Mouse (Mus musculus) adrenal gland, adult 2 months (tissue): ENCODE results near the gene Rprd1b. TPM values are rescaled to one million over a fixed set of nuclear protein-coding genes. Genes with fewer than 3 reads are reported as not detected.
A peak's percentile ranks its signal among the peaks of the same experiment; 100 is the strongest.

Experiments
- DNase-seq: peaks from one replicate; pipeline ENCODE4 v3.0.0; 2021
- polyA plus RNA-seq: library from polyadenylated mRNA; depleted of rRNA; stranded (reverse); fragments of >200 nt; gene quantifications from 2 replicates; pipeline ENCODE4 v1.2.3, GENCODE M21; 2012
- total RNA-seq, 2 experiments: library from RNA; stranded (reverse); gene quantifications; 2 replicates each; pipeline ENCODE4 v1.2.3; 2021

Rprd1b gene
- total and polyA plus RNA-seq, 3 experiments = 27.1 to 35.2 (median 30.8) TPM

- DNase-seq = no peak
Observed at GRCm38 (mm10) chr2:158079843-158080395, 51.6 kb downstream of the Rprd1b start.

GRCm38 (mm10) chr2:158080622-158081241 is 52.4 kb downstream of the Rprd1b start:
- DNase-seq = no peak

GRCm38 (mm10) chr2:158084486-158084885 is 56.2 kb downstream of the Rprd1b start:
- DNase-seq = no peak

GRCm38 (mm10) chr2:158090096-158090495 is 61.8 kb downstream of the Rprd1b start:
- no peak for DNase-seq

GRCm38 (mm10) chr2:158093345-158093744 is 65.0 kb downstream of the Rprd1b start:
- peak; percentile 49 for DNase-seq

GRCm38 (mm10) chr2:158094300-158094699 is 66.0 kb downstream of the Rprd1b start:
- DNase-seq = no peak

GRCm38 (mm10) chr2:158094846-158095245 is 66.5 kb downstream of the Rprd1b start:
- DNase-seq = no peak

- DNase-seq = no peak
Observed at GRCm38 (mm10) chr2:158097071-158097470, 68.8 kb downstream of the Rprd1b start.

GRCm38 (mm10) chr2:158098730-158099129 is 70.4 kb downstream of the Rprd1b start:
- no peak for DNase-seq

GRCm38 (mm10) chr2:158099537-158099936 is 71.2 kb downstream of the Rprd1b start:
- DNase-seq = no peak

- DNase-seq = no peak
Observed at GRCm38 (mm10) chr2:158101768-158102167, 73.5 kb downstream of the Rprd1b start.

GRCm38 (mm10) chr2:158104966-158105365 is 76.7 kb downstream of the Rprd1b start:
- no peak for DNase-seq

- no peak for DNase-seq
Observed at GRCm38 (mm10) chr2:158105605-158106004, 77.3 kb downstream of the Rprd1b start.

- DNase-seq = peak; percentile 63
Observed at GRCm38 (mm10) chr2:158106947-158107587, 78.8 kb downstream of the Rprd1b start.

- no peak for DNase-seq
Observed at GRCm38 (mm10) chr2:158109516-158109915, 81.2 kb downstream of the Rprd1b start.

GRCm38 (mm10) chr2:158113591-158114257 is 85.4 kb downstream of the Rprd1b start:
- peak; percentile 85 for DNase-seq

- no peak for DNase-seq
Observed at GRCm38 (mm10) chr2:158114931-158115330, 86.6 kb downstream of the Rprd1b start.

- no peak for DNase-seq
Observed at GRCm38 (mm10) chr2:158115838-158116453, 87.6 kb downstream of the Rprd1b start.

GRCm38 (mm10) chr2:158116653-158117052 is 88.4 kb downstream of the Rprd1b start:
- DNase-seq = no peak

- no peak for DNase-seq
Observed at GRCm38 (mm10) chr2:158119145-158119544, 90.8 kb downstream of the Rprd1b start.

- DNase-seq = no peak
Observed at GRCm38 (mm10) chr2:158120211-158120610, 91.9 kb downstream of the Rprd1b start.

GRCm38 (mm10) chr2:158120868-158121267 is 92.6 kb downstream of the Rprd1b start:
- DNase-seq = no peak
